Mouse (Mus musculus): ENCODE results near the gene Gspt1. TPM values are rescaled to one million over a fixed set of nuclear protein-coding genes. Genes with fewer than 3 reads are reported as not detected.

Gspt1 gene
- polyA plus RNA-seq, 1 experiment from 2014 or later: 61.9 TPM

GRCm38 (mm10) chr16:11171679-11172078 lies 82.4 kb downstream of the Gspt1 start:
- no peak overlapping the region for H3K4me3 ChIP-seq (ENCODE audit: low read depth, low read length)
- H3K4me2 ChIP-seq (ENCODE audit: low read length): no peak overlapping the region
- H3K9me3 ChIP-seq (replicated peaks; ENCODE audit: control insufficient read depth, low read length): no peaks in the 10 kb centered on the region
- WGBS: 87% methylated on average over 6 of the region's 6 CpGs
- ATAC-seq (no peak), DNase-seq (ENCODE audit: low spot score) (no peak)
- no peaks in the 10 kb centered on the region for H3K36me3 ChIP-seq (ENCODE audit: control insufficient read depth, insufficient read depth, low read length)
- H3K9ac ChIP-seq (ENCODE audit: low read length): no peak overlapping the region
- no peak overlapping the region for H3K27ac ChIP-seq (ENCODE audit: low read depth, low read length)
- H3K27me3 ChIP-seq (replicated peaks; ENCODE audit: control insufficient read depth, insufficient read depth, low read length): no peaks in the 10 kb centered on the region
- H3K4me1 ChIP-seq (ENCODE audit: control insufficient read depth, insufficient read depth, low read length): 0 out of 2 replicates have a peak, but pooled peaks cover 4% of the 10 kb centered on the region

MicroRNAs encoded within 50 kb of the gene (microRNA counts, 519-probe panel; counts per million panel counts)
- not detected for microRNA mmu-miR-1945

Small RNA genes within 50 kb of the gene (microRNA-seq; reads per million reads assigned to microRNA genes)
- 3.4 reads per million, percentile 18 among the genes with 10 or more reads in this experiment for gene Mir1945

Other genes with a start within 250 kb of the Gspt1 start
- 170 and 171 TPM in 2 replicates for gene Snn, start 193.4 kb downstream of the Gspt1 start, polyA plus RNA-seq (2014; fragmentation: Nextera tagmentation; extraction: Ambion mirVana)
- 41.4 and 44.5 TPM in 2 replicates for gene Litaf, start 188.2 kb downstream of the Gspt1 start, polyA plus RNA-seq (2014; fragmentation: Nextera tagmentation; extraction: Ambion mirVana)
- gene Txndc11, start 119.7 kb downstream of the Gspt1 start, polyA plus RNA-seq (2014; fragmentation: Nextera tagmentation; extraction: Ambion mirVana): 23.8 and 25.0 TPM in 2 replicates
- 58.0 and 71.8 TPM in 2 replicates for gene Zc3h7a, start 77.9 kb downstream of the Gspt1 start, polyA plus RNA-seq (2014; fragmentation: Nextera tagmentation; extraction: Ambion mirVana)
- gene Rsl1d1, start 51.0 kb downstream of the Gspt1 start, polyA plus RNA-seq (2014; fragmentation: Nextera tagmentation; extraction: Ambion mirVana): 192 and 195 TPM in 2 replicates
- gene Tnfrsf17, start 59.5 kb upstream of the Gspt1 start, polyA plus RNA-seq (2014; fragmentation: Nextera tagmentation; extraction: Ambion mirVana): not detected in 2 replicates
- gene Snx29, start 68.6 kb upstream of the Gspt1 start, polyA plus RNA-seq (2014; fragmentation: Nextera tagmentation; extraction: Ambion mirVana): 3.8 and 7.7 TPM in 2 replicates